Mouse (Mus musculus) left cerebral cortex, adult 2 months (tissue): ENCODE measurements around the gene Pgpep1l. TPM values are rescaled to one million over a fixed set of nuclear protein-coding genes. Genes with fewer than 3 reads are reported as not detected.
"Not testable (repeated sequence)": the region's sequence is repeated elsewhere in the genome, so short reads cannot be mapped to it uniquely, and the experiment has no call there.

Source experiments
- DNase-seq, 2 experiments: peaks; one replicate each; pipeline ENCODE4 v3.0.0; 2021 to 2022; ENCODE audit warnings: low spot score in 2 of 2, mixed read lengths in 1 of 2; ENCODE audit errors: extremely low spot score in 1 of 2
- H3K27ac ChIP-seq: fragments of 200-600 bp; 2 replicates; pipeline ENCODE4 v1.8.1; 2022
- H3K4me3 ChIP-seq: fragments of 200-600 bp; 2 replicates; pipeline ENCODE4 v1.8.1; 2022
- CTCF ChIP-seq: fragments of 200-600 bp; IDR thresholded peaks from 2 replicates; pipeline ENCODE4 v1.8.1; 2022; ENCODE audit warnings: antibody characterized with exemption, mild to moderate bottlenecking, moderate library complexity
- intact Hi-C: fragments of 180-260 bp; cut with DNase I; formaldehyde crosslinking; loops from one replicate; pipeline ENCODE4 v1.15.1; 2025
- total RNA-seq, 2 experiments: library from RNA; stranded (reverse); gene quantifications; 2 replicates each; pipeline ENCODE4 v1.2.3; 2021

The Pgpep1l gene
- total RNA-seq, 2 experiments from 2014 or later, result 1.9 to 3.1 TPM

- no peak overlapping the region for H3K4me3 ChIP-seq
- DNase-seq, result no peak
- no peak overlapping the region for H3K27ac ChIP-seq
- no peak for TF ChIP-seq CTCF
- intact Hi-C loops, result no loop called here
Observed at GRCm38 (mm10) chr7:68293997-68294789, 30.2 kb upstream of the Pgpep1l start.

GRCm38 (mm10) chr7:68291603-68292002 is 27.6 kb upstream of the Pgpep1l start:
- Histone ChIP-seq H3K27ac (no peak overlapping the region), H3K4me3 (no peak overlapping the region)
- no peak for DNase-seq
- TF ChIP-seq CTCF, result no peak
- intact Hi-C loops, result no loop called here

- H3K4me3 ChIP-seq, result no peak overlapping the region
- no peak for TF ChIP-seq CTCF
- DNase-seq, result no peak
- no peak overlapping the region for H3K27ac ChIP-seq
- intact Hi-C loops, result no loop called here
Observed at GRCm38 (mm10) chr7:68289081-68289480, 25.0 kb upstream of the Pgpep1l start.

GRCm38 (mm10) chr7:68288000-68288399 is 24.0 kb upstream of the Pgpep1l start:
- intact Hi-C loops, H3K4me3 ChIP-seq, DNase-seq, H3K27ac ChIP-seq: not testable (repeated sequence)

- DNase-seq, result no peak
- Histone ChIP-seq H3K27ac (no peak overlapping the region), H3K4me3 (no peak overlapping the region)
- intact Hi-C loops, result no loop called here
- TF ChIP-seq CTCF, result no peak
Observed at GRCm38 (mm10) chr7:68287582-68287981, 23.5 kb upstream of the Pgpep1l start.

- DNase-seq, result no peak
- no peak overlapping the region for H3K4me3 ChIP-seq
- TF ChIP-seq CTCF, result no peak
- no peak overlapping the region for H3K27ac ChIP-seq
- intact Hi-C loops, result no loop called here
Observed at GRCm38 (mm10) chr7:68286526-68287481, 22.8 kb upstream of the Pgpep1l start.

GRCm38 (mm10) chr7:68285851-68286298 is 21.8 kb upstream of the Pgpep1l start:
- no peak for DNase-seq
- intact Hi-C loops, result no loop called here
- TF ChIP-seq CTCF, result no peak

GRCm38 (mm10) chr7:68283776-68284175 is 19.7 kb upstream of the Pgpep1l start:
- intact Hi-C loops, result no loop called here
- Histone ChIP-seq H3K27ac (no peak overlapping the region), H3K4me3 (no peak overlapping the region)
- no peak for TF ChIP-seq CTCF
- no peak for DNase-seq

More at GRCm38 (mm10) chr7:68285851-68286298, 21.8 kb upstream of the Pgpep1l start:
- Histone ChIP-seq H3K4me3 (no peak overlapping the region), H3K27ac (no peak overlapping the region)

- H3K27ac ChIP-seq, DNase-seq, H3K4me3 ChIP-seq, intact Hi-C loops: not testable (repeated sequence)
Observed at GRCm38 (mm10) chr7:68283133-68283520, 19.1 kb upstream of the Pgpep1l start.

- H3K4me3 ChIP-seq, result no peak overlapping the region
- DNase-seq, result no peak
- no peak overlapping the region for H3K27ac ChIP-seq
- intact Hi-C loops, result no loop called here
- no peak for TF ChIP-seq CTCF
Observed at GRCm38 (mm10) chr7:68282304-68283132, 18.5 kb upstream of the Pgpep1l start.

- DNase-seq, result no peak
- no peak overlapping the region for H3K27ac ChIP-seq
- TF ChIP-seq CTCF, result no peak
Observed at GRCm38 (mm10) chr7:68281341-68281740, 17.3 kb upstream of the Pgpep1l start.

More at GRCm38 (mm10) chr7:68281341-68281740, 17.3 kb upstream of the Pgpep1l start:
- intact Hi-C loops, result no loop called here
- no peak overlapping the region for H3K4me3 ChIP-seq
